Mouse (Mus musculus) kidney, embryonic 14.5 days (tissue): ENCODE measurements at regions not wholly inside any gene's neighbourhood (a gene's known extent, or its start where the extent isn't known, plus 50 kb on each side); places are given as distances from the start of the nearest gene placed in this dataset.

Source experiments
- ATAC-seq: fragments of 200-750 bp; cut with Nextera tagmentation; 2 replicates; pipeline ENCODE4 v1.8.0; 2017; ENCODE audit warnings: moderate number of reproducible peaks, mild to moderate bottlenecking, moderate TSS enrichment, moderate library complexity; ENCODE audit not compliant: low FRiP score, low TSS enrichment
- H3K27ac ChIP-seq: fragments of 300-500 bp; sonication (generic); 2 replicates; pipeline ENCODE4 v1.5.1; 2014; ENCODE audit warnings: low read depth, mild to moderate bottlenecking, low read length, moderate library complexity, mixed read lengths
- H3K27me3 ChIP-seq: fragments of 300-500 bp; sonication (generic); 2 replicates; pipeline ENCODE4 v1.6.1; 2014; ENCODE audit warnings: mild to moderate bottlenecking, low read length; ENCODE audit not compliant: control insufficient read depth, insufficient read depth
- H3K36me3 ChIP-seq: fragments of 300-500 bp; sonication (generic); 2 replicates; pipeline ENCODE4 v1.6.1; 2014; ENCODE audit warnings: low read length, mixed read lengths; ENCODE audit not compliant: control insufficient read depth, insufficient read depth
- H3K4me1 ChIP-seq: fragments of 300-500 bp; sonication (generic); 2 replicates; pipeline ENCODE4 v1.6.1; 2014; ENCODE audit warnings: low read length, mixed read lengths; ENCODE audit not compliant: control insufficient read depth, insufficient read depth
- H3K4me2 ChIP-seq: fragments of 300-500 bp; sonication (generic); replicated peaks from 2 replicates; pipeline ENCODE4 v1.6.1; 2014; ENCODE audit warnings: low read depth, mild to moderate bottlenecking, low read length
- H3K4me3 ChIP-seq: fragments of 300-500 bp; sonication (generic); 2 replicates; pipeline ENCODE4 v1.5.1; 2014; ENCODE audit warnings: mild to moderate bottlenecking, low read length
- H3K9ac ChIP-seq: fragments of 300-500 bp; sonication (generic); 2 replicates; pipeline ENCODE4 v1.6.1; 2014; ENCODE audit warnings: low read depth, mild to moderate bottlenecking, low read length, moderate library complexity
- H3K9me3 ChIP-seq: fragments of 300-500 bp; sonication (generic); 2 replicates; pipeline ENCODE4 v1.6.1; 2016; ENCODE audit warnings: low read length; ENCODE audit not compliant: control insufficient read depth
- WGBS: fragments of 180-500 bp; shearing (Covaris S2); extraction: QIAGEN DNeasy Blood & Tissue Kit; methylation state at CpG from one replicate; pipeline ENCODE4 v1.1.7; 2014; 5-methylcytosine and 5-hydroxymethylcytosine counted together

GRCm38 (mm10) chr4:124477359-124477868 is 133.2 kb downstream of the 3100002H09Rik start:
- WGBS, result 7% methylated on average over 14 of the region's 14 CpGs
- Histone ChIP-seq H3K36me3 (no peaks in the 10 kb centered on the region), H3K4me2 (peak overlapping the region; percentile 37), H3K27me3 (peaks cover 74% of the 10 kb centered on the region), H3K9me3 (no peaks in the 10 kb centered on the region), H3K4me3 (peak overlapping the region; percentile 23), H3K4me1 (peaks cover 13% of the 10 kb centered on the region; the same call in 1 of the 2 replicates), H3K27ac (no peak overlapping the region), H3K9ac (0 out of 2 replicates have a peak overlapping the region, but pooled peaks have one; percentile 7)
- peak; percentile 61; the same call in 1 of the 2 replicates for ATAC-seq

GRCm38 (mm10) chr4:124465229-124465820 is 145.3 kb downstream of the 3100002H09Rik start:
- no peaks in the 10 kb centered on the region for H3K36me3 ChIP-seq
- H3K4me2 ChIP-seq, result no peak overlapping the region
- 73% methylated on average over 18 of the region's 18 CpGs for WGBS
- H3K4me1 ChIP-seq, result no peaks in the 10 kb centered on the region
- no peak overlapping the region for H3K9ac ChIP-seq
- ATAC-seq, result no peak
- H3K27ac ChIP-seq, result no peak overlapping the region
- H3K4me3 ChIP-seq, result no peak overlapping the region
- no peaks in the 10 kb centered on the region for H3K9me3 ChIP-seq
- H3K27me3 ChIP-seq, result peaks cover 19% of the 10 kb centered on the region

- Histone ChIP-seq H3K4me1 (peaks cover 11% of the 10 kb centered on the region; the same call in 1 of the 2 replicates), H3K4me3 (no peak overlapping the region), H3K27me3 (peaks cover 6% of the 10 kb centered on the region; the same call in 1 of the 2 replicates), H3K9ac (no peak overlapping the region), H3K27ac (no peak overlapping the region), H3K36me3 (no peaks in the 10 kb centered on the region), H3K4me2 (no peak overlapping the region), H3K9me3 (no peaks in the 10 kb centered on the region)
- 21% methylated on average over 14 of the region's 14 CpGs for WGBS
- no peak for ATAC-seq
These were observed 154.9 kb downstream of the 3100002H09Rik start for GRCm38 (mm10) chr4:124455511-124456338.

GRCm38 (mm10) chr4:124451131-124451530 is 159.5 kb downstream of the 3100002H09Rik start:
- peak; percentile 80 for ATAC-seq
- WGBS, result 17% methylated on average over 3 of the region's 3 CpGs
- Histone ChIP-seq H3K9ac (no peak overlapping the region), H3K4me1 (peaks cover 7% of the 10 kb centered on the region; the same call in 1 of the 2 replicates), H3K27ac (no peak overlapping the region), H3K4me3 (no peak overlapping the region), H3K9me3 (no peaks in the 10 kb centered on the region), H3K27me3 (peaks cover 6% of the 10 kb centered on the region; the same call in 1 of the 2 replicates), H3K4me2 (no peak overlapping the region), H3K36me3 (no peaks in the 10 kb centered on the region)

- peaks cover 11% of the 10 kb centered on the region for H3K4me1 ChIP-seq
- ATAC-seq, result no peak
- WGBS, result 80% methylated on average over 8 of the region's 8 CpGs
- H3K4me3 ChIP-seq, result no peak overlapping the region
- no peaks in the 10 kb centered on the region for H3K9me3 ChIP-seq
- no peak overlapping the region for H3K9ac ChIP-seq
- no peaks in the 10 kb centered on the region for H3K36me3 ChIP-seq
- peaks cover 31% of the 10 kb centered on the region for H3K27me3 ChIP-seq
- no peak overlapping the region for H3K27ac ChIP-seq
- H3K4me2 ChIP-seq, result no peak overlapping the region
These were observed 164.0 kb downstream of the 3100002H09Rik start for GRCm38 (mm10) chr4:124446615-124447014.

- 6% methylated on average over 10 of the region's 10 CpGs for WGBS
These were observed 166.9 kb downstream of the 3100002H09Rik start for GRCm38 (mm10) chr4:124443613-124444108.

GRCm38 (mm10) chr4:124443130-124443503 is 167.5 kb downstream of the 3100002H09Rik start:
- Histone ChIP-seq H3K4me1 (peaks cover 6% of the 10 kb centered on the region), H3K27me3 (peaks cover 35% of the 10 kb centered on the region), H3K9ac (no peak overlapping the region), H3K27ac (no peak overlapping the region), H3K4me2 (no peak overlapping the region), H3K9me3 (no peaks in the 10 kb centered on the region), H3K36me3 (no peaks in the 10 kb centered on the region), H3K4me3 (no peak overlapping the region)
- 17% methylated on average over 10 of the region's 10 CpGs for WGBS
- ATAC-seq, result no peak

More at GRCm38 (mm10) chr4:124443613-124444108, 166.9 kb downstream of the 3100002H09Rik start:
- peaks cover 35% of the 10 kb centered on the region for H3K27me3 ChIP-seq
- H3K36me3 ChIP-seq, result no peaks in the 10 kb centered on the region
- H3K27ac ChIP-seq, result no peak overlapping the region
- H3K4me3 ChIP-seq, result no peak overlapping the region
- H3K4me1 ChIP-seq, result peaks cover 6% of the 10 kb centered on the region
- no peak overlapping the region for H3K9ac ChIP-seq
- no peaks in the 10 kb centered on the region for H3K9me3 ChIP-seq
- ATAC-seq, result no peak
- no peak overlapping the region for H3K4me2 ChIP-seq

GRCm38 (mm10) chr4:124442491-124443129 is 168.0 kb downstream of the 3100002H09Rik start:
- no peak overlapping the region for H3K9ac ChIP-seq
- no peak for ATAC-seq
- H3K4me2 ChIP-seq, result no peak overlapping the region
- H3K9me3 ChIP-seq, result no peaks in the 10 kb centered on the region
- no peak overlapping the region for H3K27ac ChIP-seq
- H3K4me3 ChIP-seq, result no peak overlapping the region
- no peaks in the 10 kb centered on the region for H3K36me3 ChIP-seq
- peaks cover 6% of the 10 kb centered on the region for H3K4me1 ChIP-seq
- WGBS, result 14% methylated on average over 10 of the region's 10 CpGs
- peaks cover 35% of the 10 kb centered on the region for H3K27me3 ChIP-seq
